Mouse (Mus musculus) thymus, postnatal 14 days (tissue): ENCODE measurements around the gene Trmt1l.
A peak's percentile ranks its signal among the peaks of the same experiment; 100 is the strongest.
"Not testable (repeated sequence)": the region's sequence is repeated elsewhere in the genome, so short reads cannot be mapped to it uniquely, and the experiment has no call there.

ENCODE experiments used
- DNase-seq: peaks from one replicate; pipeline ENCODE4 v3.0.0; 2021

The Trmt1l gene

GRCm38 (mm10) chr1:151428263-151429221 is at the start of gene Trmt1l, which contains the start of gene Swt1:
Gene Trmt1l, plus strand, starts transcription at chr1:151428542.
Gene Swt1, minus strand, starts transcription at chr1:151428455.
- peak; percentile 94 for DNase-seq

DNA sequence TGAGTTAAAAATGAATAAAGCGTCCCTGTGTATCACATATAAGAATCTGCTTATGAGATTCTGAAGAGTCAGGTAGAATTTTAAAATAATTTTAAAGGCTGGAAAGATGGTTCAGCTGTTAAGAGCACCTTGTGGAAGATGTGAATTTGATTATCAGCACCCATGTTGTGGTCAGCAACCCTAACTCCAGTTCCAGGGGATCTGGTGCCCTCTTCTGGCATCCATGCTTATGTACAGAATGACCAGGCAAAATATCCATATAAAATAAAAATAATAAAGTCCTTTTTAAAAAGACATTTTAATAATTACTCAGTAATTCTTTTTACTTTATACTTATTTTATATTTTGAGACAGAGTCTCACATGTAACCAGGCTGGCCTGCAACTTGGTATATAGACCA is 38.3 kb upstream of the Trmt1l start:
- no peak for DNase-seq

DNA sequence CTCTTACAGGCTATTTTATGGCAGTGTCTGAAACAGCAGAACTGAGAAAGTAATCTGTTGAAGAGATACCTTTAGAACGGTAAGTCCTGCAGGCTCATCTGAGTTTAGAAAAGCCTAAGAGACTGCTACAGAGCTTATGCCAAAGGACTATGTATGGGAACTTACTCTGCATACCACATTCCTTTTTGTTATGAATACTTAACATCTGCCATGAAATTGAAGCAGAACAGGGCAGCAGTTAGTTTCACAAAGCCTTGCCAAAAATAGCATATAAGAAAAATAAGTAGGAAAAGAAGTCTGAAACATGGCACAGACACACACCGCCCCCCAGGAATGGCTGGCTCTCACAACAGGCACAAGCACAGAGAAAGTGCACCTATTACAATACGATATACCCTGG is 18.5 kb upstream of the Trmt1l start:
- no peak for DNase-seq

GRCm38 (mm10) chr1:151422178-151422577 is 6.2 kb upstream of the Trmt1l start:
- no peak for DNase-seq

DNA sequence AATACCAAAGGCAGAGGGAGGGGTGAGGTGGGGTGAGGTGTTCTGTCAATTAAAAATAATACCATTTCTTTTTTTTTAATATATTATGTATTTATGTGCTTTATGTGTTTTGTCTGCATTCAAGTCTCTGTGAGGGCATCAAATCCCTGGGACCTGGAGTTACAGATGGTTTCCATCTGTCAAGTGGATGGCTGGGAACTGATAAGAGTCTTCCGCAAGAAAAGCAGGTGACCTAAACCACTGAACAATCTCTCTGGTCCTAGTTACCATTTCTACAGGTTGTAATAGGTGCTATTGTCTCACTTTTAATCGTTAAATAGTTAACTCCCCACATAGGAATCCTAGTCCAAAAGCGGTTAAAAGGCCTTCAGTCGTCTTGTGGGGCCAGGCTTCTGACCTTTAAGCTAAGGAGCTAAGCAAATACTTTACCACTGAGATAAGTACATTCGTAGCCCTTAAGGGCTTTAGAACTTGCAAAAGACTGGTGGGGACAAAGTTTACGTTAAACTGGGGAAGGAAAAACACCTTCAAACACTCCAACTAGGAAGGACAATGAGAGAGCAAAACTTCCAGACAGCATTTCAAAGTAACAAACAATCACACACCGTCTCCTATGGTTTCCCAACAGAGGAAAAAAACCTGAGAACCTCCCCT is 1.3 kb upstream of the Trmt1l start:
- DNase-seq, result no peak

GRCm38 (mm10) chr1:151427888-151428262 is 467 bp upstream of the Trmt1l start:
- no peak for DNase-seq

DNA sequence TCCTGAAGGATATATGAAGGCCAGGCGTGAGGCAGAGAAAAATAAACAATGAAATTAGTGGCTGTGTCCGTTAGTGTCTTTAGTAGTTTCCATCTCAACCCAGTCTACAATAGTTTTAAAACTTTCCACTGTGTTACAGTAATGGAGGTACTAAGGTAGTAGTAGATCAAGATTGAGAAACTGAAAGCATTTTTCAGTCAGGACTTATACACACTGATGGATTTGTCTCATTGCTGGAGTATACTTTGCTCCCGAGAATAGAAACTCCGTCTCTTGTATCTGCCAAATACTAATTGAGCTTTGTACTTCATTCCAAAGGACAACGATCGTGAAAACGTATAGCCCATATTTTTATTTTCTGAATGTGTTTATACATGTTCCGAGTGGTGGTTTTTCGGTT is 974 bp downstream of the Trmt1l start:
- DNase-seq, result no peak

DNA sequence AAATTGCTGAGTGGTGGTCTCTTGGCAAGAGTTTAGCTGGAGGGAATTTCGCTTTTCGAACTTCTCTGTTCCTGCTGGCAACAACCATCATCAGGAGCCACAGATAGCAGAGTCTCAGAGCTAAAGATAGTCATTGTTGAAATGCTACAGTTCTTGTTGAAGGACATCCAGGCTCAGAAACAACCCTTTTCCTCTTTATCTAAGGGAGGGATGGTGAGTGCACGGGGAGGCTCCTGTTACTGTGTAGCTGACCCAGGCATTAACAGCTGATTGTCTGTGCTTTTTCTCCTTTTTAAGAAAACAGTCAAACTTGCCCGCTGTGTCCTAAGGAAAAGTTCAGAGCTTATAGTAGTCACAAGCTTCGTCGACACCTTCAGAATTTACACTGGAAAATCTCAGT is 7.1 kb downstream of the Trmt1l start:
- no peak for DNase-seq

DNA sequence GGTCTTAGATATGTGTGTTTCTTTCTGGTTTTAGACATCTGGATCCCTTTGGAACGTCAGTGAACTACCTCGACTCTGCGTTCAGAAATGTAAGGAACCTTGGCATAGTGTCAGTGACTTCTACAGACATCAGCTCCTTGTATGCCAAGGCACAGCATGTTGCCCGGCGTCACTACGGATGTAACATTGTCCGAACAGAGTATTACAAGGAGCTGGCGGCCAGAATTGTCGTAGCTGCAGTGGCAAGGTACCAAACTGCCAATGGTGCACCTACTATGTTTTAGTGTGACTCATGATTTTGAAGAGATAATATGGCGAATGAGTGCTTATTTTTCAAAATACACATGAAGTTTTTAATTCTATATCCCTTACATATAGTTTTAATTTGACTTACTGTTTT is 21.5 kb downstream of the Trmt1l start:
- DNase-seq, result no peak

DNA sequence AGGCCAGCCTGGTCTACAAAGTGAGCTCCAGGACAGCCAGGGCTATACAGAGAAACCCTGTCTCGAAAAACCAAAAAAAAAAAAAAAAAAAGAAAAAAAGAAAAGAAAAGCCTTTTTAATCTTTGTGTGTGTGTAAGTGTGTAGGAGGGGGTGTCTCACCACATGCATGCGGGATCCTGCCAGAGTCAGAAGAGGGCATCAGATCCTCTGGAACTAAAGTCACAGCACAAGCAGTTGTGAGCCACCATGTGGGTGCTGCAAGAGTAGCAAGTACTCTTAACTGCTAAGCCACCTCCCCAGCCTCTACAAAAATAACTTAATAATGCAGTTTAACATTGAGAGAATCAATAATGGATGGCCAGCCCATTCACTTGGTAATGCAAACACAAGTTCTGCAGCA is 22.5 kb downstream of the Trmt1l start:
- DNase-seq, result no peak

DNA sequence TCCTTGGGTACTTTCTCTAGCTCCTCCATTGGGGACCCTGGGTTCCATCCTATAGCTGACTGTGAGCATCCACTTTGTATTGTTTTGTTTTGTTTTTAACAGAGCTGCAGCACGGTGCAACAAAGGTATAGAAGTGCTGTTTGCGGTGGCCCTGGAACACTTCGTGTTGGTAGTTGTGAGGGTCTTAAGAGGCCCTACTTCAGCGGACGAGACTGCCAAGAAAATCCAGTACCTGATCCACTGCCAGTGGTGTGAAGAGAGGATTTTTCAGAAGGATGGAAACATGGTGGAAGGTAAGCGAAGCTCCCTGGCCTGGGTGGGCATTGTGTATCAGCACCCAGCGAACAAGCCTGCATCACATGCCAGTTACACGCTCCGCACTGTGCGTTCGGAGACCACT is 23.6 kb downstream of the Trmt1l start:
- no peak for DNase-seq

DNA sequence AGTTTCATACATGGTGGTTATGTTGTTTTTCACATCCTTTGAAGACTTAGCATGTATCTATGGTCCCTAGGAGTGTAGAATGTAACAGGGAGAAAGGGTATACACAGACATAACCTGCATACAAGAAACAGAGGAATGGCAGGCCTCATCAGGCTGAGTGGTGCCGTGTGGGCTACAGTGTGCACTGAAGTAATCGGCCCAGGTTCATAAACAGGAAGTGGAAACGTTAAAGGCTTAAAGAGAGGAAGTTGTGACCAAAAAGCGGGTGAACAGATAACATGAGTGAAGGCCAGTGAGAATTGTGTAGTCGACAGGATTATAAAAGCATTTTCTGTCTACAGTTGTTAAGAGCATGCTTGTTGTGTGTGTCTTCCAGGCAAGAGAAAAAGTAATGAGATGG is 28.7 kb downstream of the Trmt1l start:
- no peak for DNase-seq

DNA sequence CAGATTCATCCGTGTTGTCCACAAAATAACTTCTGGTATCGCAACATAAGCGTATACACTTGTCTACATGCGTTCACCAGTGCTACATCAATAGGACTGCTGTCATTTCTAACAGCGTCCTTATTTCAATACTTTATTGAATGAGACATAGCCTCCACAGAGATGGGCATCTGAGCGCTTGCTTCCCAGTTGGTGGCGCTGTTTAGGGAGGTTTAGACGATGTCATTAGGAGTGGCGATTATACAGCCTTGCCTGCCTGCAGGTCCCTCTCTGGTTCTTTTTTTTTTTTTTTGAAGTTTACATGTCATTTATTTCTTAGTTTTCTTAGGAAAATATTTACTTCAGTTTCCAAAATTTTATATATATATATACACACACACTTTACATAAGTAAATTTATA is 32.9 kb downstream of the Trmt1l start:
- peak; percentile 14 for DNase-seq

GRCm38 (mm10) chr1:151464914-151465313 is 36.6 kb downstream of the Trmt1l start:
- no peak for DNase-seq

GRCm38 (mm10) chr1:151466571-151466970 is 38.2 kb downstream of the Trmt1l start:
- no peak for DNase-seq

DNA sequence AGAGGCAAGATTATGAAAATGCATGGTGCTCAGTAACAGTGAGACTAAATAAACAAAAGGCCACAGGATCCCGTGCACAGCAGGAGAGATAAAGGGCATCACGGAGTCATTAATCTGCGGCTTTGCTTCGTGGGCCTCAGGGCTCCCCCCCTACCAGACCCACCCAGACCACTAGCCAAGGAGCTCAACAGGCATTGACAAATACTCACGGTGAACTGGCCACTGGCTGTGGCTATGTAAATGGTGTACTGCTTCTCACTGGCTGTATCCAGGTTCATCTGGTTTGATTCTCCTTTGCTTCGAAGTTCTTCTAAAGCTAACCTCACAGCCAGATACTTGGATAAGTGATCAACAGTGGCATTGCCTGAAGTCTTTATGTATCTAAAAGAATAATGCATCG is 43.1 kb downstream of the Trmt1l start:
- no peak for DNase-seq

- not testable (repeated sequence) for DNase-seq
These were observed 44.0 kb downstream of the Trmt1l start for GRCm38 (mm10) chr1:151472386-151472785.

DNA sequence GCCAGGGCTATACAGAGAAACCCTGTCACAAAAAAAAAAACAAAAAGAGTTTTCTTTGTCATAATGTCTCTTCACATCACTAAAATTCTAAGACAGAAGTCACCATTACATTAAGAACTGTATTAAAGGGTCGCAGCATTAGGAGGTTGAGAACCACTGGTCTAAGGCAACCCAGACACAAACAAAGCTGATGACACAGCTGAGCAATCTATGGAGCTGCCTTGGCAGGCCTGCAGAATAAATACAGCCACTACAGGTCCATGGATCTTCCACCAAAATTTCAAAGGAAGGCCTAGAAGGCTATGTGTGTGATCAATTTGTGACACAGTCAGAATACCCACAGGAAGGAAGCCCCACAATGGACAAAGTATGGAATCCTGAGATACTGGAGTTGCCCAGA is 54.2 kb downstream of the Trmt1l start:
- no peak for DNase-seq

- DNase-seq, result peak; percentile 49
These were observed 55.2 kb downstream of the Trmt1l start for GRCm38 (mm10) chr1:151483568-151483967.

GRCm38 (mm10) chr1:151484754-151485153 is 56.4 kb downstream of the Trmt1l start:
- no peak for DNase-seq

DNA sequence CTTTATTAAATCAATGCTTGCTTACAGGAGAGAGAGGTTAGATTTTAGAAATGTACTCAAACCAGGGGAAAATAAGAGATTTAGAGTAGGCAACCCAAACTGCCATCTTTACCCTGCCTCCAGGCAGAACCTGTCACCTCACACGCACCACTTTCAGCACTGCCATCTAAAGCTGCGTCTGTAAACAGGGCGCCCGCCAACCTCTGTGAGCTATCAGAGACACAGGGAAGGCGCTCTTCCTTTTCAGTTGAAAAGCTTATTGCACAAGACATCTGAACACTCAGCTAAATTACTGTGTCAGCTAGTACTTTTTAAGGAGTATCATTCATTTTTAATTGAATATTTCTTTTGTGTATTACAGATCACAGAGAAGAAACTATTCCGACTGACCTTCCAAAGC is 61.5 kb downstream of the Trmt1l start:
- peak; percentile 42 for DNase-seq

DNA sequence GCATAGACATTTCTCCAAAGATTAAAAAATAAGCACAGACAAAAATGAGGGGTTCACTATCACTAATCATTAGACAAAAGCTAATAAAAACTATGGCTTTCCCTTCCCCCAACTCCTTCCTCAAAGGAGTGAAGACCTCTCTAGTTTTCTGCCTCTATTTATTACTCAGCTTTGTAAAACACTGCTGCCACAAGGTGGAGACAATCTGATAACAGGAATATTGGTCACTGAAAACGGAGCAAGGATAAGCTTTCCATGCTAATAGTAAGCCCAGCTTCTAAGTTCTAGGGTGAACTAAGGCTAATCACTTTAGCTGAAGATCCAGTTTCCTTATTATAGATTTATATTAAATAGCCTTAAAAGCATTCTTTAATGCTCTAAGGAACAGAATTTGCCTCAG is 64.1 kb downstream of the Trmt1l start:
- no peak for DNase-seq

GRCm38 (mm10) chr1:151493826-151494225 is 65.5 kb downstream of the Trmt1l start:
- no peak for DNase-seq

DNA sequence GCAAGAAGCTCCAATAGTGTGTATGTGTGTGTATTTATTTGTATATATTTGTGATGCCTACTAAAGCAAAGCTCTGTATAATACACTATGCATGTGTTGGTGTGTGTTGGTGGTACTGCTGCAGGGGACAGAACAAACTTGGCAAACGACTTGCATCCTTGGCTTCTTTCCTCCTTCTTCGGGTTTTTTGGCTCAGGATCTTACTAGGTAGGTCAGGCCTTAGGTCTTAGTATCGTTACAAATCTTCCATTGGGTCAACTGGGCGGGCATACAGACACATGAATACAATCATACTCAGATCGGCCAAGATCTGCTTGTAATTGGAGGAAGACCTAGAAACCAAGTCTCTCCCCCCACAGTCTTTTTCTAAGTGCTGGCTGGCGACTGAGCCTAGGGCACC is 66.4 kb downstream of the Trmt1l start:
- no peak for DNase-seq
